Mouse (Mus musculus) liver, embryonic 16.5 days (tissue): ENCODE results near the gene Atp6v1e1. TPM values are rescaled to one million over a fixed set of nuclear protein-coding genes. Genes with fewer than 3 reads are reported as not detected.

ENCODE experiments used
- ATAC-seq: fragments of 200-750 bp; cut with Nextera tagmentation; 2 replicates; pipeline ENCODE4 v1.8.0; 2017; ENCODE audit warnings: low read depth, mild to moderate bottlenecking, moderate number of reproducible peaks, moderate library complexity
- H3K27ac ChIP-seq: fragments of 300-500 bp; sonication (generic); 2 replicates; pipeline ENCODE4 v1.5.1; 2014; ENCODE audit warnings: mild to moderate bottlenecking, low read length
- H3K27me3 ChIP-seq: fragments of 300-500 bp; sonication (generic); 2 replicates; pipeline ENCODE4 v1.6.1; 2014; ENCODE audit warnings: low read depth, low read length, mixed read lengths; ENCODE audit not compliant: control insufficient read depth, insufficient read depth
- H3K36me3 ChIP-seq: fragments of 300-500 bp; sonication (generic); 2 replicates; pipeline ENCODE4 v1.6.1; 2014; ENCODE audit warnings: mild to moderate bottlenecking; ENCODE audit not compliant: control insufficient read depth, insufficient read depth
- H3K4me1 ChIP-seq: fragments of 300-500 bp; sonication (generic); 2 replicates; pipeline ENCODE4 v1.6.1; 2014; ENCODE audit warnings: low read depth, low read length, mixed read lengths; ENCODE audit not compliant: control insufficient read depth
- H3K4me2 ChIP-seq: fragments of 300-500 bp; sonication (generic); 2 replicates; pipeline ENCODE4 v1.6.1; 2014; ENCODE audit warnings: low read depth, low read length, mixed read lengths
- H3K4me3 ChIP-seq: fragments of 300-500 bp; sonication (generic); 2 replicates; pipeline ENCODE4 v1.5.1; 2014; ENCODE audit warnings: low read depth, mild to moderate bottlenecking, low read length
- H3K9ac ChIP-seq: fragments of 300-500 bp; sonication (generic); 2 replicates; pipeline ENCODE4 v1.6.1; 2014; ENCODE audit warnings: low read depth, low read length
- H3K9me3 ChIP-seq: fragments of 300-500 bp; sonication (generic); replicated peaks from 2 replicates; pipeline ENCODE4 v1.6.1; 2016; ENCODE audit warnings: low read length; ENCODE audit not compliant: control insufficient read depth
- WGBS: fragments of 180-500 bp; shearing (Covaris S2); extraction: QIAGEN DNeasy Blood & Tissue Kit; methylation state at CpG from one replicate; pipeline ENCODE4 v1.1.7; 2014; ENCODE audit not compliant: insufficient replicate concordance; 5-methylcytosine and 5-hydroxymethylcytosine counted together
- polyA plus RNA-seq: library from polyadenylated mRNA; unstranded; fragments of >200 nt; fragmentation: Nextera tagmentation; extraction: Ambion mirVana; gene quantifications from 2 replicates; pipeline ENCODE4 v1.2.1, GENCODE M21; 2015

Atp6v1e1 gene
- polyA plus RNA-seq, 1 experiment from 2014 or later = 171 TPM

- H3K27ac ChIP-seq = no peak overlapping the region
- H3K4me2 ChIP-seq = no peak overlapping the region
- H3K4me3 ChIP-seq = no peak overlapping the region
- H3K4me1 ChIP-seq = no peaks in the 10 kb centered on the region
- 62% methylated on average over 4 of the region's 4 CpGs for whole genome bisulfite sequencing
- ATAC-seq = no peak
- H3K9me3 ChIP-seq = no peaks in the 10 kb centered on the region
- H3K36me3 ChIP-seq = peaks cover 94% of the 10 kb centered on the region
- H3K27me3 ChIP-seq = no peaks in the 10 kb centered on the region
- no peak overlapping the region for H3K9ac ChIP-seq
Observed at GRCm38 (mm10) chr6:120798905-120799304, 23.7 kb downstream of the Atp6v1e1 start.

GRCm38 (mm10) chr6:120798019-120798418 is 24.6 kb downstream of the Atp6v1e1 start:
- H3K27ac ChIP-seq = no peak overlapping the region
- 83% methylated on average over 7 of the region's 7 CpGs for WGBS

GRCm38 (mm10) chr6:120796111-120796510 is 26.5 kb downstream of the Atp6v1e1 start:
- H3K36me3 ChIP-seq = peaks cover 91% of the 10 kb centered on the region
- H3K9ac ChIP-seq = no peak overlapping the region
- no peak overlapping the region for H3K27ac ChIP-seq
- ATAC-seq = no peak
- H3K4me3 ChIP-seq = no peak overlapping the region
- no peaks in the 10 kb centered on the region for H3K27me3 ChIP-seq
- no peak overlapping the region for H3K4me2 ChIP-seq
- peaks cover under 1% of the 10 kb centered on the region for H3K4me1 ChIP-seq
- WGBS = 72% methylated on average over 2 of the region's 2 CpGs
- H3K9me3 ChIP-seq = no peaks in the 10 kb centered on the region

More at GRCm38 (mm10) chr6:120798019-120798418, 24.6 kb downstream of the Atp6v1e1 start:
- Histone ChIP-seq H3K9me3 (no peaks in the 10 kb centered on the region), H3K4me3 (no peak overlapping the region), H3K4me1 (no peaks in the 10 kb centered on the region; the same call in 1 of the 2 replicates), H3K36me3 (peaks cover 94% of the 10 kb centered on the region), H3K9ac (no peak overlapping the region), H3K4me2 (no peak overlapping the region), H3K27me3 (no peaks in the 10 kb centered on the region)
- ATAC-seq = no peak

GRCm38 (mm10) chr6:120795422-120796086 is 27.0 kb downstream of the Atp6v1e1 start:
- Histone ChIP-seq H3K9ac (no peak overlapping the region), H3K4me3 (no peak overlapping the region), H3K36me3 (peaks cover 85% of the 10 kb centered on the region), H3K27me3 (no peaks in the 10 kb centered on the region), H3K9me3 (no peaks in the 10 kb centered on the region), H3K4me2 (no peak overlapping the region), H3K4me1 (peaks cover 6% of the 10 kb centered on the region), H3K27ac (no peak overlapping the region)
- WGBS = 22% methylated on average over 5 of the region's 5 CpGs
- ATAC-seq = no peak

GRCm38 (mm10) chr6:120792947-120793346 is 29.6 kb downstream of the Atp6v1e1 start:
- H3K27me3 ChIP-seq = no peaks in the 10 kb centered on the region
- H3K9ac ChIP-seq = no peak overlapping the region
- H3K36me3 ChIP-seq = peaks cover 62% of the 10 kb centered on the region
- 84% methylated on average over 8 of the region's 8 CpGs for WGBS
- no peak overlapping the region for H3K4me2 ChIP-seq
- H3K9me3 ChIP-seq = no peaks in the 10 kb centered on the region
- no peak for ATAC-seq
- no peak overlapping the region for H3K27ac ChIP-seq
- peaks cover 21% of the 10 kb centered on the region for H3K4me1 ChIP-seq
- H3K4me3 ChIP-seq = no peak overlapping the region

GRCm38 (mm10) chr6:120790717-120791116 is 31.9 kb downstream of the Atp6v1e1 start:
- H3K36me3 ChIP-seq = peaks cover 41% of the 10 kb centered on the region
- no peak overlapping the region for H3K9ac ChIP-seq
- 71% methylated on average over 5 of the region's 5 CpGs for WGBS
- ATAC-seq = no peak
- no peaks in the 10 kb centered on the region for H3K27me3 ChIP-seq
- H3K4me3 ChIP-seq = no peak overlapping the region
- peaks cover 27% of the 10 kb centered on the region for H3K4me1 ChIP-seq
- no peak overlapping the region for H3K4me2 ChIP-seq
- H3K9me3 ChIP-seq = no peaks in the 10 kb centered on the region
- no peak overlapping the region for H3K27ac ChIP-seq

- ATAC-seq = peak; percentile 77
- 62% methylated on average over 10 of the region's 11 CpGs for WGBS
- Histone ChIP-seq H3K9me3 (no peaks in the 10 kb centered on the region), H3K4me2 (no peak overlapping the region), H3K9ac (no peak overlapping the region), H3K36me3 (peaks cover 35% of the 10 kb centered on the region), H3K27ac (no peak overlapping the region), H3K27me3 (no peaks in the 10 kb centered on the region), H3K4me3 (no peak overlapping the region), H3K4me1 (peaks cover 27% of the 10 kb centered on the region)
Observed at GRCm38 (mm10) chr6:120790153-120790552, 32.4 kb downstream of the Atp6v1e1 start.

GRCm38 (mm10) chr6:120788904-120789303 is 33.7 kb downstream of the Atp6v1e1 start:
- no peak overlapping the region for H3K4me3 ChIP-seq
- H3K36me3 ChIP-seq = peaks cover 23% of the 10 kb centered on the region
- no peak for ATAC-seq
- no peaks in the 10 kb centered on the region for H3K27me3 ChIP-seq
- no peak overlapping the region for H3K27ac ChIP-seq
- no peak overlapping the region for H3K4me2 ChIP-seq
- no peak overlapping the region for H3K9ac ChIP-seq
- H3K9me3 ChIP-seq = no peaks in the 10 kb centered on the region
- peaks cover 31% of the 10 kb centered on the region for H3K4me1 ChIP-seq

GRCm38 (mm10) chr6:120788068-120788607 is 34.5 kb downstream of the Atp6v1e1 start:
- H3K27ac ChIP-seq = no peak overlapping the region

More at GRCm38 (mm10) chr6:120788068-120788607, 34.5 kb downstream of the Atp6v1e1 start:
- no peak overlapping the region for H3K4me3 ChIP-seq
- H3K9me3 ChIP-seq = no peaks in the 10 kb centered on the region
- H3K27me3 ChIP-seq = no peaks in the 10 kb centered on the region
- ATAC-seq = no peak
- no peak overlapping the region for H3K9ac ChIP-seq
- WGBS = 76% methylated on average over 5 of the region's 5 CpGs
- H3K36me3 ChIP-seq = peaks cover 16% of the 10 kb centered on the region
- H3K4me1 ChIP-seq = peaks cover 31% of the 10 kb centered on the region
- H3K4me2 ChIP-seq = no peak overlapping the region
